Mouse (Mus musculus) midbrain, embryonic 14.5 days (tissue): ENCODE measurements at regions not wholly inside any gene's neighbourhood (a gene's known extent, or its start where the extent isn't known, plus 50 kb on each side); places are given as distances from the start of the nearest gene placed in this dataset.

Experiments used
- ATAC-seq: fragments of 200-750 bp; cut with Nextera tagmentation; 2 replicates; pipeline ENCODE4 v1.8.0; 2017; ENCODE audit warnings: moderate number of reproducible peaks, moderate library complexity; ENCODE audit not compliant: low FRiP score, low TSS enrichment
- DNase-seq: peaks from one replicate; pipeline ENCODE4 v3.0.0-alpha.2; 2015
- H3K27ac ChIP-seq: fragments of 300-500 bp; sonication (generic); replicated peaks from 2 replicates; pipeline ENCODE4 v1.5.1; 2014; ENCODE audit warnings: mild to moderate bottlenecking, low read depth, low read length, moderate library complexity
- H3K27me3 ChIP-seq: fragments of 300-500 bp; sonication (generic); 2 replicates; pipeline ENCODE4 v1.6.1; 2014; ENCODE audit warnings: low read length, control low read depth, mixed read lengths; ENCODE audit not compliant: control insufficient read depth, insufficient read depth
- H3K36me3 ChIP-seq: fragments of 300-500 bp; sonication (generic); 2 replicates; pipeline ENCODE4 v1.6.1; 2014; ENCODE audit warnings: low read length, control low read depth; ENCODE audit not compliant: control insufficient read depth, insufficient read depth
- H3K4me1 ChIP-seq: fragments of 300-500 bp; sonication (generic); 2 replicates; pipeline ENCODE4 v1.6.1; 2014; ENCODE audit warnings: mild to moderate bottlenecking, antibody characterized with exemption, low read length, control low read depth; ENCODE audit not compliant: control insufficient read depth, insufficient read depth
- H3K4me2 ChIP-seq: fragments of 300-500 bp; sonication (generic); 2 replicates; pipeline ENCODE4 v1.6.1; 2014; ENCODE audit warnings: mild to moderate bottlenecking, low read length, moderate library complexity
- H3K4me3 ChIP-seq: fragments of 300-500 bp; sonication (generic); replicated peaks from 2 replicates; pipeline ENCODE4 v1.5.1; 2014; ENCODE audit warnings: low read depth, low read length
- H3K9ac ChIP-seq: fragments of 300-500 bp; sonication (generic); replicated peaks from 2 replicates; pipeline ENCODE4 v1.6.1; 2014; ENCODE audit warnings: mild to moderate bottlenecking, low read length, moderate library complexity
- H3K9me3 ChIP-seq: fragments of 300-500 bp; sonication (generic); 2 replicates; pipeline ENCODE4 v1.6.1; 2016; ENCODE audit warnings: low read length, control low read depth, mixed read lengths; ENCODE audit not compliant: control insufficient read depth
- WGBS: fragments of 180-500 bp; shearing (Covaris S2); extraction: QIAGEN DNeasy Blood & Tissue Kit; methylation state at CpG from one replicate; pipeline ENCODE4 v1.1.7; 2014; 5-methylcytosine and 5-hydroxymethylcytosine counted together

DNA sequence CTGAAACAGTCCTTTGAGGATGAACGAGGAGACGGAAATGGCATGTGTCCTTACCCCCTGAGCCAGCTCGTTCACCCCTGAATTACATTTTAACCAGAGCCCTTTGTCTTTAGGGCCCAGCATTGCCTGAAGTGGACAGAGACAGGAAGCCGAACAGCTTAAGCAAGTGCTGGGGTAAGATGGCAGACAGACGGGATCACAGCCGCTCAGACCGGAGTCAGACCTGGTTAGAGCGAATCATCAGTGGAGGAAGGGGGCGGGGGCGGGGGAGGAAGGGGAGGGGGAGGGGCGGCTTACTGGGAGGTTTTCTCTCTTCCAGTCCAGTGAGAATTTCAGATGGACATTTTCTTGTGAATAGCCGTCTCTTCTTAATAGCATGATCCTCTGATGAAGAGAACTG, 103.1 kb upstream of the Ankrd55 start:
- no peak overlapping the region for H3K4me2 ChIP-seq
- no peak overlapping the region for H3K27ac ChIP-seq
- peaks cover 6% of the 10 kb centered on the region for H3K4me1 ChIP-seq
- H3K9me3 ChIP-seq: no peaks in the 10 kb centered on the region
- WGBS: 29% methylated on average over 11 of the region's 12 CpGs
- no peaks in the 10 kb centered on the region for H3K27me3 ChIP-seq
- no peak overlapping the region for H3K4me3 ChIP-seq
- H3K36me3 ChIP-seq: no peaks in the 10 kb centered on the region
- ATAC-seq (no peak), DNase-seq (no peak)
- no peak overlapping the region for H3K9ac ChIP-seq

DNA sequence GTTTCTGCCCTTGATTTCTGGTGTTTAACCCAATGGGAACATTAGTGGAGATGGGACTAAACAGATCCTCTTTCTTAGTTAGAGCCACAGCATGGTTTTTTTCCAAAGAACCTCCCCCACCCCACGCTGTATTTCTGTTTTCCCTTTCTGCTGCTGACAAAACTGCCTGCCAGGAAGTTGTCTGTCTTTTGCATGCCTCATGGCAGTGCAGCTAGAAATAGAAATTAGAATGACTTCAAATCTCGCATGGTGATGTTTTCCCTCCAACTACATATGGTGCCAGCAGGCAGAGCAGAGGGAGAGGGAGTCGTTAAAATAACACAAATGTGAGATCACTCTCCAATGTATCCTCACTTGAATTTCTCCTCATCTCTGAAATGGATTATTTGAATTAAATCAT, 101.0 kb upstream of the Ankrd55 start:
- WGBS: 78% methylated on average over 3 of the region's 3 CpGs
- Histone ChIP-seq H3K27ac (no peak overlapping the region), H3K4me3 (no peak overlapping the region), H3K4me1 (peaks cover 6% of the 10 kb centered on the region), H3K9me3 (no peaks in the 10 kb centered on the region), H3K36me3 (no peaks in the 10 kb centered on the region), H3K27me3 (no peaks in the 10 kb centered on the region), H3K9ac (no peak overlapping the region), H3K4me2 (no peak overlapping the region)
- ATAC-seq (no peak), DNase-seq (no peak)

DNA sequence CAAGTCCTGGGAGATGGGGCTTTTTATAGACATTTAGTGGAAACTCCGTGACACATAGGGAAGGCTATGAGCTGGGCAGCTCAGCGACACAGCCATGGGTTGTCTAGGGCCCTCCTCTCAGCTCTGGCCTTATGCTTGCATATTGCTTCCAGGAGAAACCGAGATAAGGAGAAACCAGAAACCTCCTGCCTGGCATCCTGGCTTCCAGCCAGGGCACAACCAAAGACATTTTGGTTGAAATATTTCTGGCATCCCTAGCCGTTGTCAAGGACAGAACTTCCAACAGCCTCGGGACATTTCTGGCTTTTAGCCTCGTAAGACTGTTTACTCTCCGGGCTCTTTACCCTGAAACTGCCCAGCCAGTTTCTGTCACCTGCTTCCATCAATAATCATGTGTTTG, 99.9 kb upstream of the Ankrd55 start:
- 81% methylated on average over 7 of the region's 7 CpGs for WGBS
- Histone ChIP-seq H3K9ac (no peak overlapping the region), H3K36me3 (no peaks in the 10 kb centered on the region), H3K9me3 (no peaks in the 10 kb centered on the region), H3K4me3 (no peak overlapping the region), H3K4me2 (no peak overlapping the region), H3K27ac (no peak overlapping the region), H3K27me3 (no peaks in the 10 kb centered on the region), H3K4me1 (peaks cover 12% of the 10 kb centered on the region)
- ATAC-seq (no peak), DNase-seq (no peak)

DNA sequence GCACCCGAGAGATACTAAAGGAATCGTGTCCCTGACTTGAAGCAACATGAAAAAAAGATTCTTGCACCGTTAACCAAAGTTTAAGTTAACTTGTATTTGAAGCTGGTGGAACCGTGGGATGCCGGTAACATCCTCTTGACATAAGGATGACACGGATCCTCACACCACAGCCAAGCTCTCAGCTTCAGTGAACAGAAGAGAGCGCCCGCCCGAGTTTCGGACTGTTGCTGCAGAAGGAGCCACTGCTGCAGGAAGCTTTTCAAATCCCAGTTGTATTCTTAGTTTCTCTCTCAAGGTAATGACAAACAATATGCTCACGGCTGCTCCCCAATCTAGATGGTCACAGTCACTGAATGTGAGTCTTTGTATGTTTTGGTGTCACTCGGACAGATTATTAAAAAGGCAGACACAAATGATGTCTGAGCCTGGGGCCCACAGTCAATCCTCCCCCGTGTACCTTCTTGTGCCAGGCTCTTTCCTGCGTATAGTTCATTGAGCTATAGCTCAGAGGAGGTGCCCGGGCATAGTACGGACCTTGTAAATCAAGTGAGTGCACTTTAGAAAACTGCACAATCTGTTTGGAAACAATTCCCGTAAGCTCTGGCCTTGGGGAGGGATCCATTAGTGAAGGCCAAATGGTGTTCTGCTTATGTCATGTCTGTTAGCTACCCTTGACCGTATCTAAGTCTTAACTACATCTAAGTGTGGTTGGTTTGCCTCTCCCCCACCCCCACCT, 99.3 kb upstream of the Ankrd55 start:
- Histone ChIP-seq H3K9ac (no peak overlapping the region), H3K4me2 (no peak overlapping the region), H3K4me3 (no peak overlapping the region), H3K27me3 (no peaks in the 10 kb centered on the region), H3K4me1 (peaks cover 12% of the 10 kb centered on the region), H3K36me3 (no peaks in the 10 kb centered on the region), H3K9me3 (no peaks in the 10 kb centered on the region), H3K27ac (no peak overlapping the region)
- DNase-seq (no peak), ATAC-seq (no peak)
- WGBS: 94% methylated on average over 18 of the region's 18 CpGs

DNA sequence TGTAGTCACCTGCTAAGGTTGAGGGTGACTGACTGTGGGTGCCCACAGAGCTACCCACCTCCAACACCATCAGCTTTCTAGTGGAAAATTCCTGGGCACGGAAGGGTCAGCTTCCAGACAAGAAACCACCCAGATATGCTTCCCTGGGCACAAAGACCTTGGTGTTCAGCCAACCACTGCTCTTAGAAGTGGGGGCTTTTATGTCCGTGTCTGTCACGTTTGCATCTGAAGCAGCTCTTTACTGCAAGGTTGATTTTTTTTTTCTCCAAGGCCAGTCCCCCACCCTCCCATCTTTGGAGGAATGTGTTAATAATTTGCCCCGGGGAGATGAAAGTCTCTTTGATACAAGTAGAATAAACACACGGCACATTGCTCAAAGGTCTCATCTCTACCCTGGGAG, 98.6 kb upstream of the Ankrd55 start:
- Histone ChIP-seq H3K4me2 (no peak overlapping the region), H3K36me3 (no peaks in the 10 kb centered on the region), H3K9me3 (no peaks in the 10 kb centered on the region), H3K4me3 (no peak overlapping the region), H3K27ac (no peak overlapping the region), H3K27me3 (no peaks in the 10 kb centered on the region), H3K9ac (no peak overlapping the region), H3K4me1 (peaks cover 12% of the 10 kb centered on the region)
- ATAC-seq (no peak), DNase-seq (no peak)
- WGBS: 53% methylated on average over 5 of the region's 5 CpGs

GRCm38 (mm10) chr13:112192192-112192905, 95.9 kb upstream of the Ankrd55 start:
- H3K9me3 ChIP-seq: no peaks in the 10 kb centered on the region
- H3K4me2 ChIP-seq: no peak overlapping the region
- peaks cover 16% of the 10 kb centered on the region for H3K4me1 ChIP-seq
- H3K27ac ChIP-seq: no peak overlapping the region
- no peak overlapping the region for H3K9ac ChIP-seq
- no peaks in the 10 kb centered on the region for H3K36me3 ChIP-seq
- ATAC-seq (no peak), DNase-seq (peak; percentile 29)
- no peak overlapping the region for H3K4me3 ChIP-seq
- no peaks in the 10 kb centered on the region for H3K27me3 ChIP-seq
- 41% methylated on average over 9 of the region's 9 CpGs for WGBS

DNA sequence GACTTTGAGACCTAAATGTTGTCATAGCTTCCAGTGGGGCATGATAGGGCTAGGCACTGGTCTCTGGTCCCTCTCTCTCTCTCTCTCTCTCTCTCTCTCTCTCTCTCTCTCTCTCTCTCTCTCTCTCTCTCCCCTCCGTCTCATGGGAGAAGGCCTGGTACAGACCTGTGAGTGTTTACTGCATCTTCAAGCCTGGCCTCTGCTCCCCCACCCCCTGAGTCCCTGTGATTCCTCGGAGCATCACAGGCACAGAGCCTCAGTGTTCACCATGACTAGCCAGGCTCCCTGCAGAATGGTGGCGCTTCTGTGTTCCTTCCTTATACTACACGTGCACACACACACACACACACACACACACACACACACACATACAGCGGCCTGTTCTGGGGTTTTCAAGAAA, 94.6 kb upstream of the Ankrd55 start:
- H3K27me3 ChIP-seq: no peaks in the 10 kb centered on the region
- H3K9ac ChIP-seq: no peak overlapping the region
- no peak overlapping the region for H3K4me2 ChIP-seq
- no peak for DNase-seq
- 80% methylated on average over 5 of the region's 5 CpGs for WGBS
- peaks cover 19% of the 10 kb centered on the region for H3K4me1 ChIP-seq
- no peaks in the 10 kb centered on the region for H3K36me3 ChIP-seq
- no peak overlapping the region for H3K27ac ChIP-seq
- no peaks in the 10 kb centered on the region for H3K9me3 ChIP-seq
- no peak for ATAC-seq
- H3K4me3 ChIP-seq: no peak overlapping the region

- DNase-seq (no peak), ATAC-seq (no peak)
- Histone ChIP-seq H3K9ac (no peak overlapping the region), H3K4me1 (peaks cover 19% of the 10 kb centered on the region), H3K4me2 (no peak overlapping the region), H3K27ac (no peak overlapping the region), H3K27me3 (no peaks in the 10 kb centered on the region), H3K36me3 (no peaks in the 10 kb centered on the region), H3K4me3 (no peak overlapping the region), H3K9me3 (no peaks in the 10 kb centered on the region)
- 82% methylated on average over 5 of the region's 5 CpGs for WGBS
These were observed 93.3 kb upstream of the Ankrd55 start for GRCm38 (mm10) chr13:112194991-112195390.

GRCm38 (mm10) chr13:112196789-112197188, 91.5 kb upstream of the Ankrd55 start:
- no peak for ATAC-seq
- H3K27me3 ChIP-seq: no peaks in the 10 kb centered on the region
- no peak overlapping the region for H3K4me3 ChIP-seq
- peaks cover 19% of the 10 kb centered on the region for H3K4me1 ChIP-seq
- no peaks in the 10 kb centered on the region for H3K9me3 ChIP-seq
- H3K4me2 ChIP-seq: peak overlapping the region; percentile 41
- H3K36me3 ChIP-seq: no peaks in the 10 kb centered on the region
- peak; percentile 67 for DNase-seq
- WGBS: 5% methylated on average over 13 of the region's 13 CpGs
- H3K27ac ChIP-seq: no peak overlapping the region
- no peak overlapping the region for H3K9ac ChIP-seq
